In genomic region chr9:47671617-47672016, GRCm38 (mm10) we compare ENCODE assay signal across 20 mouse cellular contexts.
DNase-seq lines count a peak whose midpoint lies in the region; ATAC-seq lines count a peak whose summit lies in the region.
"Had no signal": no experiment of that assay in that cellular context is flagged by ENCODE, and none has a peak within 500 bp of the region (broad histone marks: within the 10 kb centered on the region; RNA-seq: fewer than 3 reads in every experiment).

No protein-coding gene starts in this region.

- H3K4me3 ChIP-seq in heart, embryonic 12.5 days: no peak overlapping the region
- no peak overlapping the region for H3K4me3 ChIP-seq in heart, embryonic 16.5 days (ENCODE audit: low read length)
- H3K4me3 ChIP-seq in limb, embryonic 10.5 days: no peak overlapping the region
- H3K4me3 ChIP-seq: embryonic facial prominence, embryonic 15.5 days; erythroblast, embryonic 14.5 days; forebrain, embryonic 10.5 days; heart, embryonic 10.5 days; hindbrain, embryonic 15.5 days; kidney, embryonic 15.5 days had no signal

- H3K27ac ChIP-seq in heart, embryonic 12.5 days (ENCODE audit: poor library complexity, severe bottlenecking): no peak overlapping the region
- no peak overlapping the region for H3K27ac ChIP-seq in heart, embryonic 16.5 days (ENCODE audit: low read length)
- H3K27ac ChIP-seq in limb, embryonic 10.5 days: no peak overlapping the region
- H3K27ac ChIP-seq: embryonic facial prominence, embryonic 15.5 days; forebrain, embryonic 10.5 days; heart, embryonic 10.5 days; hindbrain, embryonic 15.5 days; kidney, embryonic 15.5 days had no signal

- no peaks in the 10 kb centered on the region; the same call in 1 of the 2 replicates for H3K27me3 ChIP-seq in heart, embryonic 12.5 days (replicated peaks)
- no peaks in the 10 kb centered on the region for H3K27me3 ChIP-seq in heart, embryonic 16.5 days (ENCODE audit: control insufficient read depth, insufficient read depth, low read length)
- H3K27me3 ChIP-seq in limb, embryonic 10.5 days (ENCODE audit: low read depth, poor library complexity, severe bottlenecking): no peaks in the 10 kb centered on the region
- H3K27me3 ChIP-seq: embryonic facial prominence, embryonic 15.5 days; hindbrain, embryonic 15.5 days had no signal

- H3K9me3 ChIP-seq in heart, embryonic 12.5 days (replicated peaks): no peaks in the 10 kb centered on the region
- no peaks in the 10 kb centered on the region for H3K9me3 ChIP-seq in heart, embryonic 16.5 days (replicated peaks; ENCODE audit: control insufficient read depth, low read length)
- no peaks in the 10 kb centered on the region for H3K9me3 ChIP-seq in limb, embryonic 10.5 days (replicated peaks)
- H3K9me3 ChIP-seq: embryonic facial prominence, embryonic 15.5 days; forebrain, embryonic 10.5 days; heart, embryonic 10.5 days; hindbrain, embryonic 15.5 days; kidney, embryonic 15.5 days had no signal

- H3K36me3 ChIP-seq in heart, embryonic 12.5 days: no peaks in the 10 kb centered on the region
- no peaks in the 10 kb centered on the region for H3K36me3 ChIP-seq in heart, embryonic 16.5 days (ENCODE audit: control insufficient read depth, insufficient read depth)
- H3K36me3 ChIP-seq in limb, embryonic 10.5 days: no peaks in the 10 kb centered on the region
- H3K36me3 ChIP-seq: embryonic facial prominence, embryonic 15.5 days; heart, embryonic 10.5 days; hindbrain, embryonic 15.5 days; kidney, embryonic 15.5 days had no signal

- intact Hi-C loops in heart, postnatal 14 days (cut with DNase I): no loop called here

- H3K4me2 ChIP-seq in heart, embryonic 12.5 days: peak overlapping the region; percentile 33
- H3K4me2 ChIP-seq in heart, embryonic 16.5 days (ENCODE audit: low read depth, low read length): peak overlapping the region; percentile 33
- H3K4me2 ChIP-seq: embryonic facial prominence, embryonic 15.5 days; hindbrain, embryonic 15.5 days; kidney, embryonic 15.5 days had no signal

- ATAC-seq in heart, embryonic 12.5 days (ENCODE audit: insufficient number of reproducible peaks, low FRiP score): no peak
- no peak for ATAC-seq in heart, embryonic 16.5 days (replicated peaks; ENCODE audit: extremely low read depth, insufficient read depth, low FRiP score)
- ATAC-seq: forebrain, embryonic 14.5 days; intestine, embryonic 16.5 days had no signal

- WGBS in heart, embryonic 12.5 days: 44% methylated on average over 11 of the region's 11 CpGs
- WGBS in heart, embryonic 16.5 days: 41% methylated on average over 11 of the region's 11 CpGs
- 74% methylated on average over 11 of the region's 11 CpGs for WGBS in limb, embryonic 10.5 days

- no peak overlapping the region for H3K9ac ChIP-seq in heart, embryonic 12.5 days
- H3K9ac ChIP-seq in heart, embryonic 16.5 days (ENCODE audit: low read length): no peak overlapping the region
- H3K9ac ChIP-seq: embryonic facial prominence, embryonic 15.5 days; hindbrain, embryonic 15.5 days; kidney, embryonic 15.5 days had no signal

- DNase-seq in heart, postnatal 14 days: no peak
- no peak for DNase-seq in heart, adult 18-20 months
- DNase-seq in ZHBTc4 (ENCODE audit: low read depth, low spot score): peak; percentile 3
- peak; percentile 26 for DNase-seq in limb, embryonic 10.5 days (ENCODE audit: low spot score)
- DNase-seq in embryo, embryonic 11 days: no peak
- DNase-seq: adrenal gland, postnatal 14 days; cerebellum, adult 2 months; cerebellum, postnatal 10 days; gastrocnemius, postnatal 36 days; kidney, adult 2 months had no signal

- peaks cover 20% of the 10 kb centered on the region for H3K4me1 ChIP-seq in heart, embryonic 12.5 days (replicated peaks)
- peaks cover 18% of the 10 kb centered on the region for H3K4me1 ChIP-seq in heart, embryonic 16.5 days (ENCODE audit: control insufficient read depth, insufficient read depth, low read length)
- peaks cover 45% of the 10 kb centered on the region for H3K4me1 ChIP-seq in limb, embryonic 10.5 days

Comparison
In these comparisons a context has a peak if more than half of its experiments do, and no peak if none do; other contexts are left out.
1. DNase-seq: peak in ZHBTc4 (single experiment) and limb, embryonic 10.5 days (single experiment); none in heart, postnatal 14 days (0 of 2), heart, adult 18-20 months (0 of 2) and embryo, embryonic 11 days (single experiment).